Mouse (Mus musculus): Measurements from ENCODE around the gene Slc35e3. TPM values are rescaled to one million over a fixed set of nuclear protein-coding genes. Genes with fewer than 3 reads are reported as not detected.

The Slc35e3 gene
- polyA plus RNA-seq, 1 experiment from 2014 or later = 18.3 TPM

DNA sequence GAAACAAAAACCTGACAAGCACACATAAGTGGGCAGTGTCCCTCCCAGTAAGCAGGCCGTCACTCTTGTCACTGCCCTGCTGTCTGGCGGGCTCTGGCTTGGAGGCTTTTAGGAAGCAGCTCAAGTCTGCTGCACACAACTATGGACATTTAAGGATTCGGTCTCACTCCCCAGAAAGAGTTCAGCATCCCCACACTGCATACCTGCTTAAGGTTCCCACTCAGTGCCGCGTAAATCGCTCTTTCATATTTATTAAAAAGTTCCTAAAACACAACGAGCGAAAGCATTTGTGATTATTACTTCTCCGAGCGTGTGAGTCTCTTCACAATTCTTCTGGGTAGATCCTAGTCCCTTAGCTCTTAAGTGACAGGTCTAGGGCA, 25.0 kb upstream of the Slc35e3 start:
- ATAC-seq (ENCODE audit: low read depth) = no peak
- peaks cover 55% of the 10 kb centered on the region for H3K36me3 ChIP-seq (ENCODE audit: control insufficient read depth, insufficient read depth, low read length)

GRCm38 (mm10) chr10:117770286-117771130, 24.3 kb upstream of the Slc35e3 start:
- Histone ChIP-seq H3K36me3 (ENCODE audit: control insufficient read depth, insufficient read depth, low read length) (peaks cover 57% of the 10 kb centered on the region), H3K27ac (ENCODE audit: low read length) (no peak overlapping the region), H3K9ac (ENCODE audit: low read length) (no peak overlapping the region), H3K4me1 (replicated peaks; ENCODE audit: control insufficient read depth, insufficient read depth, low read length) (no peaks in the 10 kb centered on the region), H3K4me3 (ENCODE audit: low read length) (no peak overlapping the region), H3K27me3 (ENCODE audit: control insufficient read depth, insufficient read depth, low read depth, low read length) (no peaks in the 10 kb centered on the region), H3K9me3 (ENCODE audit: control insufficient read depth, low read length) (no peaks in the 10 kb centered on the region), H3K4me2 (ENCODE audit: low read depth, low read length) (no peak overlapping the region)
- 89% methylated on average over 18 of the region's 18 CpGs for WGBS
- no peak for ATAC-seq (ENCODE audit: low read depth)

More for the DNA sequence above, 25.0 kb upstream of the Slc35e3 start:
- H3K9me3 ChIP-seq (ENCODE audit: control insufficient read depth, low read length) = no peaks in the 10 kb centered on the region
- H3K27me3 ChIP-seq (ENCODE audit: control insufficient read depth, insufficient read depth, low read depth, low read length) = no peaks in the 10 kb centered on the region
- H3K4me3 ChIP-seq (ENCODE audit: low read length) = no peak overlapping the region
- H3K4me1 ChIP-seq (replicated peaks; ENCODE audit: control insufficient read depth, insufficient read depth, low read length) = no peaks in the 10 kb centered on the region
- H3K9ac ChIP-seq (ENCODE audit: low read length) = no peak overlapping the region
- H3K4me2 ChIP-seq (ENCODE audit: low read depth, low read length) = no peak overlapping the region
- no peak overlapping the region for H3K27ac ChIP-seq (ENCODE audit: low read length)
- WGBS = 92% methylated on average over 10 of the region's 10 CpGs

DNA sequence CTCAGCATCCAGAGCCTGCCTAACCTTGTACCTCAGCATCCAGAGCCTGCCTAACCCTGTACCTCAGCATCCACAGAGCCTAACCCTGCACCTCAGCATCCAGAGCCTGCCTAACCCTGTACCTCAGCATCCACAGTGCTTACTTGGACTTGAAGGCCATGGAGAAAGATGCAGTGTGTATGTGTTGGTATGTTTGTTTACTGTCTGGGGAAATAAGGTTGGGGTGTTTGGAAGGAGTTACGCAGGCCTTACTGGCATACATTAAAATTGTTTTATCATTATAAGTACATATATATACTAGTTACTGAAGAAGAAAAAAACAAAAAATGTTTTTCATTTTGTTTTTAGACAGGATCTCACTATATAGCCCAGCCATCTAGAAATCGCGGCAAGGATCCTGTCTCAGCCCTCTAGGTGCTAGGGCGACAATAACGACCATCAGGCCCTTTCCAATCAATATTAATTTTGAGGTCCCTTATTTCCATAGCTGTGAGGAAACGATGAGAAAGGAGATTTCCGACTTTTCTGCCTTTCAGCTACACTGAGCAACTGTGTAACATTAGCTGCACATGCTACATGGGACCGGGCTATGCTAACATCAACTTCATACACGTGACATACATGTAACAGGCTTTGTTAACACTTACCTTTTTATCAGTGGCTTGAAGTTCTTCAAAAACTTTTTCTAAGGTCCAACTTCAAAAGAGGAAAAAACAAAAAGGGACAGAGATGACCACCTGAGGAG, 23.5 kb upstream of the Slc35e3 start:
- 93% methylated on average over 9 of the region's 9 CpGs for WGBS
- Histone ChIP-seq H3K4me1 (replicated peaks; ENCODE audit: control insufficient read depth, insufficient read depth, low read length) (no peaks in the 10 kb centered on the region), H3K4me3 (ENCODE audit: low read length) (no peak overlapping the region), H3K4me2 (ENCODE audit: low read depth, low read length) (no peak overlapping the region), H3K27me3 (ENCODE audit: control insufficient read depth, insufficient read depth, low read depth, low read length) (no peaks in the 10 kb centered on the region), H3K9me3 (ENCODE audit: control insufficient read depth, low read length) (no peaks in the 10 kb centered on the region), H3K36me3 (ENCODE audit: control insufficient read depth, insufficient read depth, low read length) (peaks cover 61% of the 10 kb centered on the region), H3K9ac (ENCODE audit: low read length) (no peak overlapping the region), H3K27ac (ENCODE audit: low read length) (no peak overlapping the region)
- no peak for ATAC-seq (ENCODE audit: low read depth)

GRCm38 (mm10) chr10:117768141-117768440, 21.9 kb upstream of the Slc35e3 start:
- whole genome bisulfite sequencing = 88% methylated on average over 7 of the region's 7 CpGs
- Histone ChIP-seq H3K36me3 (ENCODE audit: control insufficient read depth, insufficient read depth, low read length) (peaks cover 56% of the 10 kb centered on the region), H3K9me3 (ENCODE audit: control insufficient read depth, low read length) (no peaks in the 10 kb centered on the region), H3K27me3 (ENCODE audit: control insufficient read depth, insufficient read depth, low read depth, low read length) (no peaks in the 10 kb centered on the region), H3K4me2 (ENCODE audit: low read depth, low read length) (no peak overlapping the region), H3K27ac (ENCODE audit: low read length) (no peak overlapping the region), H3K9ac (ENCODE audit: low read length) (no peak overlapping the region), H3K4me1 (replicated peaks; ENCODE audit: control insufficient read depth, insufficient read depth, low read length) (no peaks in the 10 kb centered on the region), H3K4me3 (ENCODE audit: low read length) (no peak overlapping the region)
- no peak for ATAC-seq (ENCODE audit: low read depth)

DNA sequence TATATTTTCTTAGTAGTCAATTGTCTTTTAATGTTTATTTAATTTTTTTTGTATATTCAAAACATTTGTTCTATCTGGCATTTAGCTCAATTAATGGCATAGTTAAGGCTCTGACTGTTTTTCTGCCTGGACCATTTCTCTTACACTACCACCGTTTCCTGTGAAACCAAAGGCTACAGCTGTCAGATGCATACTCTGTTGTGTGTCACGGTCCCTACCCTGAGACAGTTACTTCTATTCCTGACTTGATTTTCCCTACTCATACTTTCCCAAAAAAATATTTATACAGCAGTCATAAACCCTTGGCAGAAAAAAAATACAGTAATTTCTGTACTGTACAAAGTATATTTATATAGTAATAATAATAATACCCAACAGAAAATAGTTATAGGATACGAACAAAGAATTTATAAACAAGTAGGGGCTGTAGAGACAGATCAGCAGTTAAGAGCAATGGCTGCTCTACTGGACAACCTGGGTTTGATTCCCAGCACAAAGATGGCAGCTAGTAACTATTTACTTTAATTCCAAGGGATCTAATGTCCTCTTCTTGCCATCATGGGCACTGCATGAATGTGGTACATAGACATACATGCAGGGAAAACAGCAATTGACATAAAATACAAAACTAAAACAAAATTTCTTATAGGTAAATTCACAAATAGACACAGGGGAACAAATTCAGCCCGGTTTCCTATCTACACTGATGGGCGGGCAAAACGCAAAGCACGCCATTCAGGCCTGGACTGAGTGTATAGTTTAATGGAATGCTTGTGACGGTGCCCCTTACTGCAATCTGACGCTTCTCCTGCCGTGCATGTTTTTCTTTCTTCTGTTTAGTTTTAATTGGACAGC, 21.3 kb upstream of the Slc35e3 start:
- Histone ChIP-seq H3K27ac (ENCODE audit: low read length) (no peak overlapping the region), H3K4me2 (ENCODE audit: low read depth, low read length) (no peak overlapping the region), H3K9ac (ENCODE audit: low read length) (no peak overlapping the region), H3K36me3 (ENCODE audit: control insufficient read depth, insufficient read depth, low read length) (peaks cover 56% of the 10 kb centered on the region), H3K27me3 (ENCODE audit: control insufficient read depth, insufficient read depth, low read depth, low read length) (no peaks in the 10 kb centered on the region), H3K9me3 (ENCODE audit: control insufficient read depth, low read length) (no peaks in the 10 kb centered on the region), H3K4me3 (ENCODE audit: low read length) (no peak overlapping the region), H3K4me1 (replicated peaks; ENCODE audit: control insufficient read depth, insufficient read depth, low read length) (no peaks in the 10 kb centered on the region)
- no peak for ATAC-seq (ENCODE audit: low read depth)
- WGBS = 86% methylated on average over 10 of the region's 10 CpGs

DNA sequence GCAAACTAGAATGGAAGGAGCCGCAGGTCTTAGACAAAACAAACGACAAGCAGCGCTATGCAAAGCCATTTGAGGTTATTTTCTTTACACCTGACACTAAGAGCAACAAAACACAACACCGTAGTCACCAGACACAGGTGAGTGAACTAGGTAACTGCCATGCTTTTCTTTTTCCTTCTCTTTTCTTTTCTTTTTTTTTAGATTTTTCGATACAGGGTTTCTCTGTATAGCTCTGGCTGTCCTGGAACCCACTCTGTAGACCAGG, 20.7 kb upstream of the Slc35e3 start:
- Histone ChIP-seq H3K36me3 (ENCODE audit: control insufficient read depth, insufficient read depth, low read length) (peaks cover 54% of the 10 kb centered on the region), H3K9ac (ENCODE audit: low read length) (no peak overlapping the region)
- 93% methylated on average over 5 of the region's 5 CpGs for WGBS

DNA sequence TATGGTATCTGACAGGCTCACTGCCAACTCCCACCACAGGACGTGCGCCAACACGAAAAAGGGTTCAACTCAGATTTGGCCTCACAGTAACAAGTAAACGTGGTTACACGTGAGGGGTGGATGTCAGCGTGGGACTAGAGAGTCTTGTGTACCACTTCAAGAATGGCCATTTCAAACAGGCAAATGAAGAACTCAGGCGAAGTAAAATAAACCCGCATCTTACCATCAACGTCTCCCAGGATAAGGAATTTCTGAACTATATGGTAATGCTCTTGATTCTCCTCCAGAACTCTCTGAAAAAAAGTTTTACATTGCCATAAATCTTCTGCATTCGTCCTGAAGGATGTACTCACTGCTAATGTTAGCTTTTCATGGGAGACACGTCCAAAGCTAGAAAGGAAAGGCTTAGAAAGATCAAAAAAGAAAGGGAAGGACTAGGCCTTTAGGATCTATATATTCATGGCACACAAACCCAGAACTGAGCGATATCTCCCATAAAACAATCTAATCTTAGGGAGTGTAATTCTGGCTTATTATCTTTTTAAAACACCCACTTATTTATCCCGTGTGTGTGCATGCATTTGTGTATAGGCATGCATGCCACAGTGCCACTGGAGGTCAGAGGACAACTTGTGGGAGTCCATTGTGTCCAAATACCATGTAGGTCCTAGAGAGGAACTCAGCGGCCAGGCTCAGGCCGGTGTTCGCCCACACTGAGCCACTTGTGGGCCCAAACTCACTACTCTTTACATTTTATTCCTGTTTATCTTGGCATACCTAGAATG, 20.1 kb upstream of the Slc35e3 start:
- no peaks in the 10 kb centered on the region for H3K9me3 ChIP-seq (ENCODE audit: control insufficient read depth, low read length)

More for the DNA sequence above, 20.7 kb upstream of the Slc35e3 start:
- no peak for ATAC-seq (ENCODE audit: low read depth)
- Histone ChIP-seq H3K4me1 (replicated peaks; ENCODE audit: control insufficient read depth, insufficient read depth, low read length) (no peaks in the 10 kb centered on the region), H3K27ac (ENCODE audit: low read length) (no peak overlapping the region), H3K9me3 (ENCODE audit: control insufficient read depth, low read length) (no peaks in the 10 kb centered on the region), H3K4me3 (ENCODE audit: low read length) (no peak overlapping the region), H3K27me3 (ENCODE audit: control insufficient read depth, insufficient read depth, low read depth, low read length) (no peaks in the 10 kb centered on the region), H3K4me2 (ENCODE audit: low read depth, low read length) (no peak overlapping the region)

GRCm38 (mm10) chr10:117765116-117765894, 19.1 kb upstream of the Slc35e3 start:
- H3K4me2 ChIP-seq (ENCODE audit: low read depth, low read length) = no peak overlapping the region
- 94% methylated on average over 11 of the region's 11 CpGs for WGBS
- H3K9ac ChIP-seq (ENCODE audit: low read length) = no peak overlapping the region
- H3K27me3 ChIP-seq (ENCODE audit: control insufficient read depth, insufficient read depth, low read depth, low read length) = no peaks in the 10 kb centered on the region
- peaks cover 61% of the 10 kb centered on the region for H3K36me3 ChIP-seq (ENCODE audit: control insufficient read depth, insufficient read depth, low read length)
- no peak overlapping the region for H3K4me3 ChIP-seq (ENCODE audit: low read length)
- 0 out of 2 replicates have a peak, but pooled peaks have one; percentile 10 for ATAC-seq (ENCODE audit: low read depth)
- no peaks in the 10 kb centered on the region for H3K9me3 ChIP-seq (ENCODE audit: control insufficient read depth, low read length)
- no peaks in the 10 kb centered on the region for H3K4me1 ChIP-seq (replicated peaks; ENCODE audit: control insufficient read depth, insufficient read depth, low read length)
- no peak overlapping the region for H3K27ac ChIP-seq (ENCODE audit: low read length)

More for the DNA sequence above, 20.1 kb upstream of the Slc35e3 start:
- H3K27me3 ChIP-seq (ENCODE audit: control insufficient read depth, insufficient read depth, low read depth, low read length) = no peaks in the 10 kb centered on the region
- no peak overlapping the region for H3K27ac ChIP-seq (ENCODE audit: low read length)
- 88% methylated on average over 16 of the region's 16 CpGs for WGBS
- no peak overlapping the region for H3K9ac ChIP-seq (ENCODE audit: low read length)
- ATAC-seq (ENCODE audit: low read depth) = no peak
- no peak overlapping the region for H3K4me2 ChIP-seq (ENCODE audit: low read depth, low read length)
- H3K4me1 ChIP-seq (replicated peaks; ENCODE audit: control insufficient read depth, insufficient read depth, low read length) = no peaks in the 10 kb centered on the region
- H3K36me3 ChIP-seq (ENCODE audit: control insufficient read depth, insufficient read depth, low read length) = peaks cover 55% of the 10 kb centered on the region
- no peak overlapping the region for H3K4me3 ChIP-seq (ENCODE audit: low read length)

Measured in lung, embryonic 16.5 days (tissue).